Mouse (Mus musculus) T-cell, adult 66 days (primary cell): ENCODE results near the gene Gm13043. TPM values are rescaled to one million over a fixed set of nuclear protein-coding genes. Genes with fewer than 3 reads are reported as not detected.

Source experiments
- total RNA-seq, 2 experiments: library from RNA; stranded (reverse); gene quantifications; 3 replicates in 1 of 2; 4 replicates in 1 of 2; pipeline ENCODE4 v1.2.4; 2023

The Gm13043 gene
- total RNA-seq, result not detected

GRCm38 (mm10) chr4:143511043-143511442 is at the start of gene Gm13043:
Gm13043 (plus strand) TSS chr4:143511343.

DNA sequence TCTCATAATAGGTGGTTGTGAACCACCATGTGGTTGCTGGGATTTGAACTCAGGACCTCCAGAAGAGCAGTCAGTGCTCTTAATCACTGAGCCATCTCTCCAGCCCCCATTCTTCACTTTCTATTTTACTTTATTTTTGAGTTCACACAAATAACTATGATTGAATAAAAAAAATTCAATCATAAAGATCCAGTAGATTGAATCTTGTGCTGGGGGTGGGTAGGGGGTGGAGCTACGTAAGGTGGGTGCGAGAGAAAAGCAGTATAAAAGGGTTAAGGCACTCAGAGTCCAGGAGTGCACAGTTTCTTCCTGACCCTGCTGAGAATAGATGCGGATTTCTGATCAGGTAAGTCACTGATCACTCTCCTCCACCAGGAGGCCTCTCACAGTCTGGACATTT is 24.5 kb downstream of the Gm13043 start, which contains the start of gene Gm13040:
Gm13040 (plus strand) TSS at position 301 of the 400 bp plus-strand sequence.

DNA sequence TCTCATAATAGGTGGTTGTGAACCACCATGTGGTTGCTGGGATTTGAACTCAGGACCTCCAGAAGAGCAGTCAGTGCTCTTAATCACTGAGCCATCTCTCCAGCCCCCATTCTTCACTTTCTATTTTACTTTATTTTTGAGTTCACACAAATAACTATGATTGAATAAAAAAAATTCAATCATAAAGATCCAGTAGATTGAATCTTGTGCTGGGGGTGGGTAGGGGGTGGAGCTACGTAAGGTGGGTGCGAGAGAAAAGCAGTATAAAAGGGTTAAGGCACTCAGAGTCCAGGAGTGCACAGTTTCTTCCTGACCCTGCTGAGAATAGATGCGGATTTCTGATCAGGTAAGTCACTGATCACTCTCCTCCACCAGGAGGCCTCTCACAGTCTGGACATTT is 40.3 kb downstream of the Gm13043 start, which contains the start of the genes BC080695 and Gm13057:
BC080695 (plus strand) TSS at position 301 of the 400 bp plus-strand sequence.
Gm13057 (plus strand) TSS at position 310 of the 400 bp plus-strand sequence.

Other genes starting within 250 kb of the Gm13043 start
- gene Pdpn, start 211.8 kb upstream of the Gm13043 start, total RNA-seq, result not detected
- not detected for gene Lrrc38, start 161.6 kb upstream of the Gm13043 start, total RNA-seq
- gene Pramel1, start 116.9 kb upstream of the Gm13043 start, total RNA-seq, result not detected
- 10 to 100 TPM; 49.3 to 52.1 TPM for gene Pramef8, start 98.9 kb upstream of the Gm13043 start, total RNA-seq
- not detected for gene Oog4, start 61.0 kb upstream of the Gm13043 start, total RNA-seq
- not detected for gene Gm13040, start 24.6 kb downstream of the Gm13043 start, total RNA-seq
- not detected for gene BC080695, start 40.4 kb downstream of the Gm13043 start, total RNA-seq
- not detected for gene Gm13057, start 40.4 kb downstream of the Gm13043 start, total RNA-seq
- not detected for gene Gm13083, start 103.7 kb downstream of the Gm13043 start, total RNA-seq
- not detected for gene Gm13088, start 145.9 kb downstream of the Gm13043 start, total RNA-seq
- gene Gm13089, start 191.4 kb downstream of the Gm13043 start, total RNA-seq, result not detected
- gene Gm13078, start 208.1 kb downstream of the Gm13043 start, total RNA-seq, result not detected